Mouse (Mus musculus) Muller cell, postnatal 12 days (primary cell): ENCODE results near the gene Zc3h4.

Experiments
- DNase-seq: peaks from one replicate; pipeline ENCODE4 v3.0.0-alpha.2; 2015; ENCODE audit errors: inconsistent ontology term

The Zc3h4 gene

GRCm38 (mm10) chr7:16426129-16426729 is 25.5 kb downstream of the Zc3h4 start:
- DNase-seq = peak; percentile 72

GRCm38 (mm10) chr7:16433352-16433971 is 32.8 kb downstream of the Zc3h4 start:
- peak; percentile 57 for DNase-seq

DNA sequence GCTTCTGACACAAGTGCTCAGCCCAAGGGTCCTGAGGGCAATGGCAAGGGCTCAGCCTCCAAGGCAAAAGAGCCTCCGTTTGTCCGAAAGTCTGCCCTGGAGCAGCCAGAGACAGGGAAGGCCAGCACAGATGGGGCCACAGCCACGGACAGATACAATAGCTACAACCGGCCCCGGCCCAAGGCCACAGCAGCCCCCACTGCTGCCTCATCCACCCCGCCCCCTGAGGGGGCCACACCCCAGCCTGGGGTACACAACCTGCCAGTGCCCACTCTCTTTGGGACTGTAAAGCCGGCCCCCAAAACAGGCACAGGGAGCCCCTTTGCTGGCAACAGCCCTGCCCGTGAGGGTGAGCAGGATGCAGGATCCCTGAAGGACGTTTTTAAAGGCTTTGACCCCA is 34.4 kb downstream of the Zc3h4 start:
- DNase-seq = no peak

DNA sequence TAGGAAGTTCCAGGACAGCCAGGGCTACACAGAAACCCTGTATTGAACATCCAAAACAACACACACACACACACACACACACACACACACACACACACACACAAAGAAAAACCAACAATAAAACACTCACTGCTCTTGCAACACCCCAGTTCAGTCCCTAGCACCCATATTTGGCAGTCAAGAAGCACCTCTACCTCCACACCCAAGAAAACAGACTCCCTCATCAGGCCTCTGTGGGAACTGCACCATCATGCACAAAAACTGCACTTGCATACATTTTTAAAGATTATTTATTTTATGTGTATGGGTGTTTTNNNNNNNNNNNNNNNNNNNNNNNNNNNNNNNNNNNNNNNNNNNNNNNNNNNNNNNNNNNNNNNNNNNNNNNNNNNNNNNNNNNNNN is 40.5 kb downstream of the Zc3h4 start:
- no peak for DNase-seq

DNA sequence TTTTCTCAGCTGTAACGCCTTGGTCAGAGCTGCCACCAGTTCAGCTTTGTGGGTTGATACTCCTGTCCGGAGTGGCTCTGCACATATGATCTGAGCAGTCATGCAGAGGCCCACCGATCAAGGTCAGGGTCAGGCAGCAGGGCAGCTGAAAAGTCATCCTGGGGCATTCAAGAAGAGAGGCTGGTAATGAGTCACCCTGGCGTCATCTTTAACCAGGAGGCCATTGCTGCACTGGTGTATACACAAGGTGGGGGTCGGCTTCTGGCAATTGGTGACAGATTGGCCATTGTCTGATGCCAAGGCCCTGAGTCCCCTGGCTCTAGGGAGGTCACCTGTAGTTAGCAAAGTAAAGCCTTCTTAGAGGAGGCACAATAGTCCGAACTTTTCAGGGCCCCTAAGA is 50.9 kb downstream of the Zc3h4 start:
- DNase-seq = no peak

GRCm38 (mm10) chr7:16452587-16453073 is 51.9 kb downstream of the Zc3h4 start, which contains the start of gene Tmem160:
Gene Tmem160, plus strand, starts transcription at chr7:16452779.
- peak; percentile 94 for DNase-seq

DNA sequence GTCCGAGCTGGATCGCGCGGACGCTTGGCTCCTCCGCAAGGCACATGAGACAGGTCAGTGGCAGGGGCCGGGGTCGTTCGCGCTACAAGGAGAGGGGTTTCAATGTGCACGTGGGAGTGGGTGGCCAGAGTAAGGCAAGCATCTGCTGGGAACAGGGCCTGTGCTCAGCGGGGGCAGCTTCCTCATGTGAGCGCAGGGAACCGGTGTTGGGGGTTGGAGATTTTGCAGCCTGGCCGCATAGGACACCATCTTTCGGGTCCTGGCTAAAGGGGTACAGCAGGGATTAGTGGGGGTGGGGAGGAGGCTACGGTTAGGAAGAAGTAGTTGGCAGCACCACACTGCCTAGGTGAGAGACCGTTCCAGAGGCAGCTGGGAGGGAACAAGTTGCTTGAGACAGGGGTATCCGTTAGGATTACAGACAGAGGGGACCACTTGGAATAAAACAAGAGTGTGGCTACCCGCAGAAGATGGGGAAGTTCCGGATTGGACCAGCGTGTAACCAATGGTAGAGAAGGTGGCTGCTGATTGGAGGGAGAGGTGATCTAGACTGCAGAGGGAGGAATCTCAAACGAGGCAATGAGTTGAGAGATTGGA is 52.5 kb downstream of the Zc3h4 start:
- DNase-seq = peak; percentile 71

DNA sequence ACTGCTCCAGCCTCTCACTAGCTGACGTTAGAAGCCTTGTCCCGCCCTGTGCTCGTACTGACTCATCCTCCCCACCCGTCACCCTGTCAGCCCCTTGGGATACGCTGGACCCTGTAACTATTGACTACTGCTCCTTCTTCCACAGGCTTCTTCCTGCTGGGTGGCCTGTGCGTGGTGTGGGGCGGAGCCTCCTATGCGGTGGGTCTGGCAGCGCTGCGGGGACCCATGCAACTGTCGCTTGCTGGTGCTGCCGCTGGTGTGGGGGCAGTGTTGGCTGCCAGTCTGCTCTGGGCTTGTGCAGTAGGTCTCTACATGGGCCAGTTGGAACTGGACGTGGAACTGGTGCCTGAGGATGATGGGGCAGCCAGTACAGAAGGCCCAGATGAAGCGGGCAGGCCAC is 54.3 kb downstream of the Zc3h4 start:
- no peak for DNase-seq

DNA sequence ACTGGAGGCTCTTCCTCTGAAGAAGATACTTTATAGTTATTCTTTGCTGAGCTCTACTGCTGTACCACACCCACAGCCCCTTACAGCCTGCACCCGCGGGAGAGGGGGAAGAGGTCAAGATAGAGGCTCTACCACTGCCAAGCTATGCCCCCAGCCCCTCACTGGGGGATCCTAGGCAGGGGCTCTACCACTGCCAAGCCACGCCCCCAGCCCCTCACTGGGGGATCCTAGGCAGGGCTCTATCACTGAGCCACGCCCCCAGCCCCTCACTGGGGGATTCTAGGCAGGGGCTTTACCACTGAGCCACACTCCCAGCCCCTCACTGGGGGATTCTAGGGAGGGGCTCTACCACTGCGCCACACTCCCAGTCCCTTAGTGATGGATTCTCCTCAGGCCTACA is 55.6 kb downstream of the Zc3h4 start:
- DNase-seq = no peak

GRCm38 (mm10) chr7:16460566-16460965 is 59.9 kb downstream of the Zc3h4 start:
- no peak for DNase-seq

- no peak for DNase-seq
Measured at GRCm38 (mm10) chr7:16461151-16461550, 60.4 kb downstream of the Zc3h4 start.

GRCm38 (mm10) chr7:16461705-16462104 is 61.0 kb downstream of the Zc3h4 start:
- no peak for DNase-seq

- DNase-seq = peak; percentile 59
Measured at GRCm38 (mm10) chr7:16463214-16463613, 62.5 kb downstream of the Zc3h4 start.

GRCm38 (mm10) chr7:16465160-16465559 is 64.5 kb downstream of the Zc3h4 start:
- peak; percentile 28 for DNase-seq

- DNase-seq = no peak
Measured at GRCm38 (mm10) chr7:16465568-16465967, 64.9 kb downstream of the Zc3h4 start.

GRCm38 (mm10) chr7:16466565-16466964 is 65.9 kb downstream of the Zc3h4 start:
- DNase-seq = no peak

DNA sequence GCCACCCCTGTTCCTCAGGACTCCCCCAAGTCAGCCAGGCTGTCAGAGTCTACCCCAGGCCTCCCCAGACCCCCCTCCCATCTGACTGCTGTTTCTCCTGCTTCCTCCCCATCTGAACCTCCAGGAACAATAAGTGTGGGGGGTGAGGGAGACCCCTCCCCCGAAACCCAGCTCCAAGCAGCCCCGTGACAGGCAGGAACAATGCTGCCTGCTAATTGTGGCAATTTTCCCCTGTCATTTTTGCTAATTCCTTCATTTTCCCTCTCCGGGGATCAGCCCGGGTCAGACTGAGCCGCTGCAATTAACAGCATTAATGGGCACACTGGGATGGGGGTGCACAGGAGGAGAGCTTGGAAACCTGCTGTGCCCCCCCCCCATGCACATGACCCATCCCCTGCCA is 67.4 kb downstream of the Zc3h4 start:
- no peak for DNase-seq

DNA sequence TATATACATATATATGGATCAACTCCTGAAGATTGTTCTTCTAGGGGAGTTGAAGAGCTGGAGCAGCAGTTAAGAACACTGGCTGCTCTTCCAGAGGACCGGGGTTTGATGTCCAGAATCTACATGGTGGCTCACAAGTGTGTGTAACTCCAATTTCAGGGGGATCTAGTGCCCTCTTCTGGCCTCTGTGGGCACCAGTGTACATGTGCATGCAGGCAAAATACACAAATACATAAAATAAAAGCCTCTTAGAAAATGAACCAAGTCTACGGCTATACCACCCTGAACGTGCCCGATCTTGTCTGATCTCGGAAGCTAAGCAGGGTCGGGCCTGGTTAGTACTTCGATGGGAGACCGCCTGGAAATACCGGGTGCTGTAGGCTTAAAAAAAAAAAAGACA is 70.8 kb downstream of the Zc3h4 start:
- DNase-seq = no peak

- DNase-seq = no peak
Measured at GRCm38 (mm10) chr7:16472116-16472709, 71.5 kb downstream of the Zc3h4 start.

DNA sequence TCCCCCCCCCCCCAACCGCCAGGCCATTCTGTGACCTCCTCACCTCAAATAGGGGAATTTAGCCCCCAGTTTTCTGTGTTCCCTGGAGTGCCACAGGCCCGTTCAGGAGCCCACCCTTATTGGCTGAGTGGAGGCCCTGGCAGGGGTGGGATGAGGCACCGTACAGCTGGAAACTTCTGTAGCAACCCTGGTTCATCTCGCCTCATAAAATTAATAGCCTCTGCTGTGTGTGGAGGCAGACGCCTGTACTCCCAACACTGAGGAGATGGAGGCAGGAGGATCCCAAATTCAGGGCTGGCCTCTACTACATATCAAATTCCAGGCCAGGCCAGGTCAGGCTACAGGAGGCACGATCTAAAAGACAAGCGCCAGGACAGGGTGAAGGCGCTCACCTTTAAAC is 73.1 kb downstream of the Zc3h4 start:
- DNase-seq = no peak

DNA sequence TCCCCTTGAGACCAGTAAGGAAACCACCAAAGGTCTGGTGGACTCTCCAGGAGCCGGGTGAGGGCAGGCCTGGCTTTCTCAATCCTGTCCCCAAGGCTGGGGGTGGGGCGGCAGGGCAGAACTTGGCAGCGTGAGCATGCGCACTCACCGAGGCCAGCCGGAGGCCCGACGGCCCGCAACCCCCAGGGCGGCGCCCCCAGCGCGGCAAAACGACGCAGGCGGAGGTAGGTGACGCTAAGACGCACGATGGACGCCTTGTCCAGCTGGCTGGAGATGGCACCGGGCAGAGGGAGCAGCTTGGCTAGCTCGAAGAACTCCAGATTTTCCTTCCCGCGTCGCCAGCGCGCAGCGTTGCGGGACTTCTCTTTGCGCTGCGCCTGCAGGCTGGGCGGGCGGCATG is 73.7 kb downstream of the Zc3h4 start:
- DNase-seq = no peak

DNA sequence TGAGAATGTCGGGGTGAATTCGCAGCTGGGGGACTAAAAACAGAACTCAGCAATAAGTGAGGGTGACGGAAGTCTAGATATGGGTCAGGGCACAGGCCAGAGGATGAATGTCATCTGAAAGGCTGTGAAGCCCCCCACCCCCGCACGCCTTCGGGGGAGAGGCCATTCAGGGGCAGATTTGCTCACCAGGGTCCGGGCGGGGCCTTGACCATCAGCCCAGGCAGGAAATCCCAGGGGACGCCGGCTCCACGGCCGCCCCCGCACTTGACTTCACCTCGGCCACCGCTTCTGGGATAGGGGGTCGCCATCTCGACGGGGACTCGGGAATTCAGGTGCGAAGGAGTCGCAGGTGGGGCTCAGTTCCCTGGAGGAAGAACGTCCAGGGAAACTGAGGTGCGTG is 74.6 kb downstream of the Zc3h4 start:
- DNase-seq = no peak
